Mouse (Mus musculus) hindbrain, embryonic 12.5 days (tissue): ENCODE data around the gene Sox11. TPM values are rescaled to one million over a fixed set of nuclear protein-coding genes. Genes with fewer than 3 reads are reported as not detected.
A peak's percentile ranks its signal among the peaks of the same experiment; 100 is the strongest.

Experiments used
- ATAC-seq: fragments of 200-750 bp; cut with Nextera tagmentation; 2 replicates; pipeline ENCODE4 v1.8.0; 2017; ENCODE audit warnings: moderate TSS enrichment; ENCODE audit not compliant: low FRiP score
- H3K27ac ChIP-seq: fragments of 300-500 bp; sonication (generic); 2 replicates; pipeline ENCODE4 v1.5.1; 2016; ENCODE audit warnings: mild to moderate bottlenecking
- H3K27me3 ChIP-seq: fragments of 300-500 bp; sonication (generic); 2 replicates; pipeline ENCODE4 v1.6.1; 2016; ENCODE audit warnings: mild to moderate bottlenecking
- H3K36me3 ChIP-seq: fragments of 300-500 bp; sonication (generic); 2 replicates; pipeline ENCODE4 v1.6.1; 2016; ENCODE audit warnings: mild to moderate bottlenecking
- H3K4me1 ChIP-seq: fragments of 300-500 bp; sonication (generic); 2 replicates; pipeline ENCODE4 v1.6.1; 2016
- H3K4me2 ChIP-seq: fragments of 300-500 bp; sonication (generic); replicated peaks from 2 replicates; pipeline ENCODE4 v1.6.1; 2016; ENCODE audit warnings: mild to moderate bottlenecking
- H3K4me3 ChIP-seq: fragments of 300-500 bp; sonication (generic); 2 replicates; pipeline ENCODE4 v1.5.1; 2016; ENCODE audit warnings: mild to moderate bottlenecking
- H3K9ac ChIP-seq: fragments of 300-500 bp; sonication (generic); 2 replicates; pipeline ENCODE4 v1.6.1; 2016; ENCODE audit warnings: mild to moderate bottlenecking, moderate library complexity
- H3K9me3 ChIP-seq: fragments of 300-500 bp; sonication (generic); replicated peaks from 2 replicates; pipeline ENCODE4 v1.6.1; 2016; ENCODE audit warnings: mild to moderate bottlenecking
- WGBS: fragments of 180-500 bp; shearing (Covaris S2); methylation state at CpG from one replicate; pipeline ENCODE4 v1.1.7; 2016; 5-methylcytosine and 5-hydroxymethylcytosine counted together
- polyA plus RNA-seq: library from polyadenylated mRNA; unstranded; fragments of >200 nt; fragmentation: Nextera tagmentation; extraction: Ambion mirVana; gene quantifications from 2 replicates; pipeline ENCODE4 v1.2.1, GENCODE M21; 2016

The Sox11 gene
- polyA plus RNA-seq = 578 and 604 TPM in 2 replicates

DNA sequence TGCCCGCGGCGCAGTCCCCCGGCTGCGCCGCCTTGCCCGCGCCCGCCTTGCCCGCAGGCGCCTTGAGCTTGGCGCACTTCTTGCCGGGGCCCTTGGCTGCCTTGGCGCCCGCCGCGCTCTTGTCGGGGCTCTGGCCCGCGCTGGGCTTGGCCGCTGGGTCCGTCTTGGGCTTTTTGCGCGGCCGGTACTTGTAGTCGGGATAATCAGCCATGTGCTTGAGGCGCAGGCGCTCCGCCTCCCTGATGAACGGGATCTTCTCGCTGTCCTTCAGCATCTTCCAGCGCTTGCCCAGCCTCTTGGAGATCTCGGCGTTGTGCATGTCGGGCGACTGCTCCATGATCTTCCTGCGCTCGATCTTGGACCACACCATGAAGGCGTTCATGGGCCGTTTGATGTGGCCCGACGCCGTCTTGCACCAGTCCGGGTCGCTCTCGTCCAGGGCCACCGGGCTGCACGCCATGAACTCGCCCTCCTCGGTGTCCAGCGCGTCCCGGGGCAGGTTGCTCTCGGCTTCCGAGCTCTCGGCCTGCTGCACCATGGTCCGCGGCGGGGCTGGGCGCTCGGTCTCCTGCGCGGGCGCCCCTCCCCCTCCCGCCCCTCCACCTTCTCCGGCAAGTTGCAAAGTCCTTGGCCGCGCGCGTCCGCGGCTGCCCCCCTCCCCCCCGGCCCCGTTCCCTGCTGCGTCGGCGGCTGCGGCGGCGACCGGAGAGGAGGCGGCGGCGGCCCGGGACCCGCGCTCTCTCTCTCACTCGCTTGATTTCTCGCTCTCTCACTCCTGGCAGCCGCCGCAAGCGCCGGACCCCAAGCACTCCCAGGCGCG is at the start of gene Sox11:
Gene Sox11 (minus strand): TSS at position 704 of the 820 bp plus-strand sequence.
- Histone ChIP-seq H3K9me3 (no peaks in the 10 kb centered on the region), H3K36me3 (no peaks in the 10 kb centered on the region), H3K4me3 (peak within 1 kb of the TSS; percentile 77), H3K4me2 (peak within 1 kb of the TSS; percentile 73), H3K27me3 (no peaks in the 10 kb centered on the region), H3K4me1 (peaks cover 13% of the 10 kb centered on the region), H3K9ac (peak within 1 kb of the TSS; percentile 100), H3K27ac (peak within 1 kb of the TSS; percentile 100)
- peak; percentile 42 for ATAC-seq
- under 1% methylated on average over 75 of the region's 95 CpGs for whole genome bisulfite sequencing

GRCm38 (mm10) chr12:27391652-27392305 is 49.4 kb upstream of the Sox11 start:
- Histone ChIP-seq H3K4me1 (peaks cover 6% of the 10 kb centered on the region; the same call in 1 of the 2 replicates), H3K4me3 (no peak overlapping the region), H3K27ac (no peak overlapping the region), H3K36me3 (no peaks in the 10 kb centered on the region), H3K4me2 (no peak overlapping the region), H3K9me3 (no peaks in the 10 kb centered on the region), H3K9ac (no peak overlapping the region), H3K27me3 (no peaks in the 10 kb centered on the region)
- no peak for ATAC-seq
- 46% methylated on average over 7 of the region's 7 CpGs for WGBS

DNA sequence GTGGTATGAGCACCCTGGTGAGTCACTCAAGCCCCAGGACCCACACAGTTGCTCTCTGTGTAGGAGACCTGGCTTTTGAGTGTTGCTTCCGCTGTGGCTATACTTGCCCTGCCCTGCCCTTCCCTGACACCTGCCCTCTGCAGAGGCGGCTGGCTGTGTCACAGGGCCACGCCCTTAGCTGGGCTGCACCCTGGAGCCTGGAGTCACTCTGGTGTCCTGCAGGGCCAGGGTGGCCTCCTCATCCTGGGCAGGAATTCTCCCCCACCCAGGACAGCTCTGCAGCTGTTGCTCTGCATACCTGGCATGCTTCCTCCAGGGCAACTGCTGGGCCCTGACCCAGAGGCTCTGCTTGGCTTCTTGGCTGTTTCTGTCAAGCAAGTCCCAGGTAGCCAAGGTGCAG is 48.1 kb upstream of the Sox11 start:
- Histone ChIP-seq H3K36me3 (no peaks in the 10 kb centered on the region), H3K27ac (no peak overlapping the region), H3K9ac (no peak overlapping the region), H3K4me3 (no peak overlapping the region), H3K4me1 (peaks cover 11% of the 10 kb centered on the region), H3K27me3 (no peaks in the 10 kb centered on the region), H3K9me3 (no peaks in the 10 kb centered on the region), H3K4me2 (no peak overlapping the region)
- no peak for ATAC-seq
- 51% methylated on average over 3 of the region's 3 CpGs for WGBS

GRCm38 (mm10) chr12:27389429-27389828 is 47.1 kb upstream of the Sox11 start:
- Histone ChIP-seq H3K9me3 (no peaks in the 10 kb centered on the region), H3K4me2 (no peak overlapping the region), H3K4me1 (peaks cover 11% of the 10 kb centered on the region), H3K4me3 (no peak overlapping the region), H3K9ac (no peak overlapping the region), H3K27ac (no peak overlapping the region), H3K36me3 (no peaks in the 10 kb centered on the region), H3K27me3 (no peaks in the 10 kb centered on the region)
- ATAC-seq = no peak

- H3K9me3 ChIP-seq = no peaks in the 10 kb centered on the region
- H3K4me1 ChIP-seq = no peaks in the 10 kb centered on the region
- no peak overlapping the region for H3K4me3 ChIP-seq
- H3K27ac ChIP-seq = no peak overlapping the region
- H3K9ac ChIP-seq = no peak overlapping the region
- no peak overlapping the region for H3K4me2 ChIP-seq
- no peaks in the 10 kb centered on the region for H3K27me3 ChIP-seq
- WGBS = 87% methylated on average over 3 of the region's 3 CpGs
- no peak for ATAC-seq
- no peaks in the 10 kb centered on the region for H3K36me3 ChIP-seq
Measured at GRCm38 (mm10) chr12:27372505-27372904, 30.1 kb upstream of the Sox11 start.

DNA sequence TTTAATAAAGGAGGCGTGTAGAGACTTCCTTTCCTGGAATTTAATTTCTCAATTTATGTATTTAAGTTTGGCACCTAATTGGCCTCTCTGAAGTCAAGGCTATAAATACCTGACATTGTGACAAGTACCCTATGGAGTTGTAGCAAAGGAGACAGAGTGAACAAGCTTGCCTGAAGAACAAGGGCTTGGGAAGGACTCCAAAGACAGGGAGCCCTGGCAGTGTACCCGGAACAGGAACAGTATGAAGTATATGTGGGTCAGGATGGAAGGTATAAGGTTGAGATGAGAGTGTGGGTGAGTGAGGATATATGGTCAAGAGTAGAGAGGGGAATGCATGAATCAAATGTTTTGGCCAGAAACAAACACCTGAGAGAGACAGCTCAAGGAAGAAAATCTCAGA is 28.4 kb upstream of the Sox11 start:
- ATAC-seq = no peak
- H3K9ac ChIP-seq = no peak overlapping the region
- no peaks in the 10 kb centered on the region for H3K4me1 ChIP-seq
- H3K9me3 ChIP-seq = no peaks in the 10 kb centered on the region
- WGBS = 76% methylated on average over 2 of the region's 2 CpGs
- no peak overlapping the region for H3K4me2 ChIP-seq
- no peaks in the 10 kb centered on the region for H3K27me3 ChIP-seq
- H3K4me3 ChIP-seq = no peak overlapping the region
- H3K27ac ChIP-seq = no peak overlapping the region
- H3K36me3 ChIP-seq = no peaks in the 10 kb centered on the region

DNA sequence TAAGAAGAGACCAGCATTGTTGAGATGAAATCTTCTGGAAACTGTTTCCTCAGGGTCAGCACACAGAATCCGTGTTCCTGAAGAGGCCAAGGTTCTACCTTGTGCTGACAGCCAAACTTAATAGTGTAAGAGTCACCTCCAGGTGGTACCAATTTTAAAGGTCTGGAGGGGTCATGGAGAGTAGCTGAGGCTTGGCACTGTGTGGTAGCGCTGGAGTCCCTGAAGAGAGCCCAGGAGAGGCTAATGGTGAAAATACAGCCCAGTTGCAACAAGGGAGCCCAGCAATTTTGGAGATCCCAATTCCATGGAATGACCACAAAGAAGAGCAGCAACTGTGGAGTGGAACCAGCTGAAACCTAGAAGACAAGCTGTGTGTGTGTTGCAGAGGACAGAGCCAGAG is 25.1 kb upstream of the Sox11 start:
- 80% methylated on average over 2 of the region's 2 CpGs for WGBS
- no peaks in the 10 kb centered on the region for H3K4me1 ChIP-seq
- H3K27ac ChIP-seq = no peak overlapping the region
- H3K4me2 ChIP-seq = no peak overlapping the region
- ATAC-seq = no peak
- no peaks in the 10 kb centered on the region for H3K27me3 ChIP-seq
- H3K9me3 ChIP-seq = no peaks in the 10 kb centered on the region
- H3K36me3 ChIP-seq = no peaks in the 10 kb centered on the region
- no peak overlapping the region for H3K9ac ChIP-seq
- H3K4me3 ChIP-seq = no peak overlapping the region

- WGBS = 59% methylated on average over 16 of the region's 16 CpGs
- no peaks in the 10 kb centered on the region for H3K4me1 ChIP-seq
- H3K27me3 ChIP-seq = no peaks in the 10 kb centered on the region
- no peaks in the 10 kb centered on the region for H3K9me3 ChIP-seq
- peak overlapping the region; percentile 44; the same call in 1 of the 2 replicates for H3K27ac ChIP-seq
- H3K36me3 ChIP-seq = no peaks in the 10 kb centered on the region
- peak overlapping the region; percentile 16; the same call in 1 of the 2 replicates for H3K4me2 ChIP-seq
- peak; percentile 77 for ATAC-seq
- H3K9ac ChIP-seq = no peak overlapping the region
- no peak overlapping the region for H3K4me3 ChIP-seq
Measured at GRCm38 (mm10) chr12:27363840-27364640, 21.7 kb upstream of the Sox11 start.

DNA sequence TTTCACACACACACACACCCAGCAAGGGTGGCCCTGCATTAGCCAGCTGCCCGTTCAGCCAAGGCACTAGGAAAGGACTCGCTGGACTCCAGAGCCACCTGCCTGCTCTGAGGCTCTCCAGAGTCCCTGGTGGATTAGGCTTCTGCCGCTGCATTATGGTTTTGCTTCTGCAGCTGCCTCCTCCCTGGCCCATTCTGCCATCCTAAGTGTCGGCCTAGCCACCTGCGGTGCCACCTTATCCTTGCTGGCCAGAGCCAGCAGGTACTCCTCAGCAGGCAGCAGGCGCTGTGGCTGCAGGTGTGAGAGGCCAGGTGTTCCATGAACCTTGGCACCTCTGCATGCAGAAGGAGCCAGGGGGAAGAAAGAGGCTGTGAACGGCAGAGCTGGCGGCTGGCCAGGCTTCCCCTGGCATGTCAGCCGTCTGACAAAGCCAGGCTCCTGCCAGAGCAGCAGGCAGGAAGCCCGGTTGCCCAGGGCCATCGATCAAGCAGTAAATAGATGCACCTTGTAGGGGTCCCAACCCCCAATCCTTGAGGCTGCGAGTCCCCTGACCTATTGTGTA is 14.8 kb upstream of the Sox11 start:
- no peak overlapping the region for H3K9ac ChIP-seq
- H3K36me3 ChIP-seq = no peaks in the 10 kb centered on the region
- H3K4me1 ChIP-seq = peaks cover 16% of the 10 kb centered on the region
- WGBS = 15% methylated on average over 12 of the region's 12 CpGs
- ATAC-seq = peak; percentile 83
- no peaks in the 10 kb centered on the region for H3K9me3 ChIP-seq
- H3K4me2 ChIP-seq = peak overlapping the region; percentile 26
- H3K27me3 ChIP-seq = no peaks in the 10 kb centered on the region
- peak overlapping the region; percentile 79 for H3K27ac ChIP-seq
- H3K4me3 ChIP-seq = no peak overlapping the region

GRCm38 (mm10) chr12:27356571-27356970 is 14.2 kb upstream of the Sox11 start:
- Histone ChIP-seq H3K9me3 (no peaks in the 10 kb centered on the region), H3K4me1 (peaks cover 18% of the 10 kb centered on the region), H3K9ac (no peak overlapping the region), H3K27me3 (no peaks in the 10 kb centered on the region), H3K36me3 (no peaks in the 10 kb centered on the region), H3K4me2 (no peak overlapping the region), H3K27ac (peak overlapping the region; percentile 79; the same call in 1 of the 2 replicates), H3K4me3 (no peak overlapping the region)
- 71% methylated on average over 5 of the region's 5 CpGs for WGBS
- no peak for ATAC-seq

- Histone ChIP-seq H3K9me3 (no peaks in the 10 kb centered on the region), H3K36me3 (no peaks in the 10 kb centered on the region), H3K27ac (peak overlapping the region; percentile 100), H3K9ac (peak overlapping the region; percentile 85), H3K4me2 (peak overlapping the region; percentile 63), H3K27me3 (no peaks in the 10 kb centered on the region), H3K4me3 (peak overlapping the region; percentile 77), H3K4me1 (peaks cover 13% of the 10 kb centered on the region)
- ATAC-seq = no peak
- 2% methylated on average over 17 of the region's 17 CpGs for WGBS
Measured at GRCm38 (mm10) chr12:27343606-27344410, 1.4 kb upstream of the Sox11 start.
